Mouse (Mus musculus) retina, postnatal 1 day (tissue): ENCODE results near the gene Casc3.
"Not testable (repeated sequence)": the region's sequence is repeated elsewhere in the genome, so short reads cannot be mapped to it uniquely, and the experiment has no call there.

Source experiments
- DNase-seq: peaks from one replicate; pipeline ENCODE4 v3.0.0-alpha.2; 2012

Casc3 gene

DNA sequence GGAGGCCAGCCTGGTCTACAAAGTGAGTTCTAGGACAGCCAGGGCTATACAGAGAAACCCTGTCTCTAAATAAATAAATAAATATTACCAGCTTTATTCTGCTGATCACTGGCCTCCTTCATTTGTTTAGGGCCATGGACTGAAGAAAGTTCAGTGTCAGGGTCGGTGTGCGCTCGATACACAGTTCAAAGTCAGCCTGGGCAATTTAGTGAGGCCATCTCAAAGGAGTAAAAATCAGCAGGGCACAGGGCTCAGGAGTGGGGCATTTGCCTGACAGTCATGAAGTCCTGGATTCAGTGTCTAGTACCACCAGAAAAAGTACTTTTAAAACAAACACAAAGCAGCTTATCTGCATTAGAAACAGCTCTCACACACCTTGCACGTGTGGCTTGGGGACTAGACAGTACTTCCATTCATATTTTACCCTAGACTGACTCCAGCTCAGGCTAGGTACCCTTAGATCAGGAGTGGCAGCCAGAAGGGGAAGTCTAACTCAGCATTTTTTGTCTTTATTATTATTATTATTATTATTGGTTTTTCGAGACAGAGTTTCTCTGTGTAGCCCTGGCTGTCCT, 14.0 kb upstream of the Casc3 start:
- DNase-seq, result no peak

DNA sequence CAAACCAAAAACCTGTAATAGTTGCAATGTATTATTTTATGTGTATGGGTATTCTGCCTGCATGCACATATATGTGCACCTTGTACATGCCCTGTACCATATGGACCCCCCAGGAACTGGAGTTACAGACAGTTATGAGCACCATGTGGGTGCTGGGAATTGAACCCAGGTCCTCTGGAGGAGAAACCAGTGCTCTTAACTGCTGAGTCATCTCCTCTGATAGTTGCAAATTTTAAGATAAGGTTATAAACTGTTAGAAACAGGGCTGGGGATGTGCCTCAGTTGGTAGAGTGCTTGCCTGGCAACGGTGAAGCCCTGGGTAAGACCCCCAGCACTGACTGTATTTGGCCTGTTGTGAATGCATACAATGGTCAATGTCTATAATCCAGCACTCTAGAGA, 13.3 kb upstream of the Casc3 start:
- no peak for DNase-seq

GRCm38 (mm10) chr11:98792081-98792480, 12.6 kb upstream of the Casc3 start:
- DNase-seq, result no peak

- DNase-seq, result peak; percentile 75
These were observed 10.2 kb upstream of the Casc3 start for GRCm38 (mm10) chr11:98794469-98795014.

DNA sequence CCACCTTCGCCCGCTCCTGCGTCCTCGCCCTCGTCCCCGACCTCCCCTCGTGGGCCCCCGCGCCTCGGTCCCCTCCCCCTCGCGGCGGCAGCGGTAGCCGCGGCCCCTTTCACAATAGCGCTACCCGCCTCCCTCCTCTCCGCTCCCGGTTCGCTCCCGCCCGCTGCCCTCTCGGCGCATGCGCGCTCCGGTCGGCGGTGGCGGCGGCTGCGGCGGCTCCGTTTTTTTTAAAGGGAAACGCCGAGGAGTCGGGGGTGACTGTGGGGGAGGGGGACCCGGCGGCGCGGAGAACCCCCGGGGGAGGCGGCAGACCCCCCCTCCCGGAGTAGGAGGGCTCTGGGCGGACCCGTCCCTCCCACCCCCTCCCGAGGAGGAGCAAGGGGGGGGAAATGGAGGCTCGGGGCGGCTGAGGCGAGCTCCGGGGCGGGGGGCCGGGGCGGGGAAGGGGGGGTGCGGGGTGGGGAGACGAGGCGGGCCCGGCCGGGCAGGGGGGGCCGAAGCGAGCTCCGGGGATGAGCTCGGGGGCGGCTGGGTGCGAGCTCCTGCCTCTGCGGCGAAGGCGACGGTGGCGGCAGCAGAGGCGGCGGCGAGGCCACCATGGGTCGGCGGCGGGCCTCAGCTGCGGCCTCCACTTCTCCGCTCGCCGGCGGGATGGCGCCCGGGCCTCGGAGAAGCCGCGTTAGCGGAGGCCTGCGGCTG, 9.5 kb upstream of the Casc3 start, which contains the start of gene Msl1:
Msl1 (plus strand) TSS at position 502 of the 699 bp plus-strand sequence.
- peak; percentile 94 for DNase-seq

- peak; percentile 69 for DNase-seq
These were observed 8.8 kb upstream of the Casc3 start for GRCm38 (mm10) chr11:98795714-98796514.

DNA sequence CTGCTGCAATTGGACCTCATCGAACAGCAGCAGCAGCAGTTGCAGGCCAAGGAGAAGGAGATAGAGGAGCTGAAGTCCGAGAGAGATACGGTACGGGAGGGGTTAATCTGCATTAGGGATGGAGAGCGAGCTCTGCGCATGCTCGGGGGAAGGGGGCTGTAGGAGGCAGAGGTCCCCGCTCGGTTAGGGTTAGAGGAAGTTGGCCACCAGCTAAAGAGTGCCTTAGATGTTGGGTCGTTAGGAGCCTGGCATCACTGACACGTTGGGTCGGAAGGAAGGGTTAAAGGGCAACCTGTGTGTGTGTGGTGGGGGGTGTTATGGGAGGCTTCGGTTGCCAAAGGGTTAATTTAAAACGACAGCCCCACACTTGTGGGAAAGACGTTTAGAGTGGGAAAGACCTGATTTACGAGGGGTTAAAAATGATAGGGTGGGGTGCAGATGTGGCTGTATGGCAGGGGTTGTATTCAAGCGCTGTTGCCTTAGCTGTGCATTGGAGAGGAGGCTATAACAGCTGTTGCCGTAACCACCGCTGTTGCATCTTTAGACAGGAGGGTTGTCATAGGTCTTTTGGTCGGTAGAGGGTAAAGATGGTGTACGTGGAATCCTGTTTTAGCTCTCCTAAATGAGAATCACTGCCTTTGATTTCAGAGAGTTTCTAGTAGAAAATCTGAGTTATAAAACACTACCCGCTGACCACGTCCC, 8.0 kb upstream of the Casc3 start:
- DNase-seq, result peak; percentile 90

DNA sequence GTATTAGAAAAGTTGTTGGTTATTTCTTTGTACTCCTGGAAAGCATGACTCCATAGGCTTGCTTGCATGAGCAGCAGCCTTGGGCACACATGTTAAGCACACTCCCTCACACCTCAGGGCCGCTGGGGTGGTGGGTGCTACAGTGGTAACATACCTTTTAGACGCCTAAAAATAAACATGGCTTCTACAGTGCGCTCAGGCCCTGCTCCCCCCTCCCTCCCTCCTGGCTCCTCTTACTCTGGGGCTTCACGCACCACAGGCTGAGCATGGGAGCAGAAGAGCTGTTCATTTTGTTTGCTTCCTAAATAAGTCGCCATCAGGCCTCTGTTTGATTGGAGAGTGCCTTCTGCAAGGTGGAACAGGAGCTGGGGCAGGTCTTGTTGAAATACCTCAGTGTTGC, 7.4 kb upstream of the Casc3 start:
- DNase-seq, result no peak

DNA sequence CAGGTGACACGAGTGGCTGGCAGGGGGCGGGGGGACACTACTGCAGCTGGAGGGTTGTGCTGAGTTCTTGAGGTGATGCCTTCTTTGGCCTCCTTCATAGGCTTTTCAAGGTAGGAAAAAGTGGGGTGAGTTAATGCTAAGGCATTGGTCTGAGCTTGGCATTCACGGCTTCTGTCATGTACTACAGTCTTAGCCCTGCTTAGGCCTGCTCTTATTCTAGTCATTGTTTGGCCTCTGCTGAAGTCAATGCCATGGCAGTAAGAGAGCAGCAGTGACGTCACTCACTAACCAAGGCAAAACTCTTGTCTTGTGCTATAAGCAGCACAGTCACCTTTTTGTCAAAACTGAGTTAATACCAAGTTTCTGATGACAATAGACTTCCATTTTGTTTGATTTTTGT, 6.8 kb upstream of the Casc3 start:
- no peak for DNase-seq

DNA sequence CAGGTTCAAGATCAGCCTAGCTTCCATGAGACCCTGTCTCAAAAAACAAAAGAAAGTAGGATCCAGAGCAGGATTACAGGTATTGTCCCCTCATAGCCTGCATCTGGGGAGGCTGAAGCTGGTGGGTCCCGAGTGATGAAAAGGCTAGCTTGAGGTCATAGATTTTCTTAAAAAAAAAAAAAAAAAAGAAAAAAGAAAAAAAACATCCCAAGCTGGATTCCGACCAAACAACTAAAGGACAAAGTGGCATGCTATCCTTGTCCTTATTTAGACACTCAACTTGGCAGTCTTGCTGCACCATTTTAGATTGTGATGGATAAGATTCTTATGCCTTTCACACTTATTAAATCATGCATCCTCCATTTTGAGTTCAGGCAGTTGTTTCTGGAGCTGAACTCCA, 3.7 kb downstream of the Casc3 start:
- DNase-seq, result no peak

- DNase-seq, result peak; percentile 99
These were observed 5.0 kb downstream of the Casc3 start for GRCm38 (mm10) chr11:98809457-98810290.

- DNase-seq, result no peak
These were observed 6.0 kb downstream of the Casc3 start for GRCm38 (mm10) chr11:98810686-98811085.

- no peak for DNase-seq
These were observed 12.1 kb downstream of the Casc3 start for GRCm38 (mm10) chr11:98816706-98817239.

DNA sequence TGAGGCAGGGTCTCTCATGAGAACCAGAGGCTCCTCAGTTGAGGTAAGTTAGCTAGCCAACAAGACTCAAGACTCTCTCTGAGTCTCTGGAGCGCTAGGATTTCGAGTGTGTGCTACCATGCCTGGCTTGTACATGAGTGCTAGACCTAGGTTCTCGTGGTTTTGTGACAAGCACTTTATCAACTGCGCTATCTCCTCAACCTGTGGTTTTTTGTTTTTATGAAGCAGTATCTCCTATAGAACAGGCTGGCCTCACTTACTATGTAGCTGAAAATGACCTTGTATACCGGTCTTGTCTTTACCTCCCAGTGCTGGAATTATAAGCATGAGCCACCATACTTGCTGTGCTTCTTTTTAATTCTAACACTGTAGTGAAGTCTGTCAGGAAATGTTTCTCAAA, 16.3 kb downstream of the Casc3 start:
- no peak for DNase-seq

GRCm38 (mm10) chr11:98826071-98826470, 21.4 kb downstream of the Casc3 start:
- DNase-seq, result not testable (repeated sequence)

GRCm38 (mm10) chr11:98827877-98828276, 23.2 kb downstream of the Casc3 start:
- no peak for DNase-seq

GRCm38 (mm10) chr11:98829091-98829775, 24.5 kb downstream of the Casc3 start:
- peak; percentile 63 for DNase-seq

- DNase-seq, result no peak
These were observed 25.2 kb downstream of the Casc3 start for GRCm38 (mm10) chr11:98829875-98830274.

DNA sequence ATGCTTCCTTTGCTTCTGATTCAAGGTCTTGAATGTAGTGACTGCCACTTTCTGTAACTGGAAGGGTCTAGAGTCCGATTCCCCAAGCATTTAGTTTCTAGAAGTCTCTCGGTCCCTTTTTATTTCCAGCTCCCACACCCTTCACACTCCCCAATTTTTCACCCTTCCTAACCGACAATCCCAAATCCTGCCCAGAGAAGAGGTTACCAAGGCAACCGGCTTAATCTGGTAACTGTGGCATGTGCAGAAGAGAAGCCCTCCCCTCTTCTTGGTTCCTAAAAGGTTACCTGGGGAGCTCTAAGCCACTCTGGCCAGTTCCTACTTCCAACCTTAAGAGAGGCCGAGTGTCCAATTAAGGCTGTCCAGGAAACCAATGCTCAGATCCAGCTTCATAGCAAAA, 30.6 kb downstream of the Casc3 start:
- DNase-seq, result no peak

DNA sequence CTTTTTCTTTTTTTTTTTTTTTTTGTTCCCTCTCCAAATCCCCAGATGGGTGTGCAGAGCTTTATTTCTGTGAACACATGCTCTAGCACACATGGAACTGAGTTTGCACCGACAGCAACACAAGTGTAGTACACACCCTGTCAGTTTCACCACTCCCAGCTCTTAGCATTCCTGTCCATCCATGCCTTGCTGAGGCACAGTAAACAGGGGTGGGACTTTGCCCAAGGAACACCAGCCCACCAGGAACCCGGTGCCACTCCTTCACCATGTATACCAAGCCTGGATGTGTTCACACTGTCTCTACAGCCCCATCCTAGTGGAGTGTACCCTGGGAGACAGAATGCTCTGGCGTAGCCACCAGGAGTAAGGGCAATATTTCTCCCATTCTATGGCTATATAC, 31.0 kb downstream of the Casc3 start:
- DNase-seq, result no peak

DNA sequence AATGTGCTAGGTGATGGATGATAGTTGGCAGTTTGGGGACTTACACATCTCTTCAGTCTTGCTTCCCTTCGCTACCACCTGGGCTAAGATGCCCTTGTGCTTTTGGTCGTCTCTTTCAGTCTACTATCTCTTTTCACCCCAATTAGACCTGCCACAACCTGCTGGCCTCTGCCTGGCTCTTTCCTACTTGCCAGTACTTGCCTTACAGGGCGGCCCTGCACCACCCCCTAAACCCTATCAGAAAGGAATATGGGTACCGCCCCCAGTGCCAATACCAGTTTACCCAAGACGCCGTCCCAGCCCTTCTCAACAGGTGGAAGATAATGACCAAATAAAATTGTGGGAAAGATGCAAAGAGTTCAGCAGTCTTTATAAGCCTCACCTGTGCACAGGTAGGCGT, 31.4 kb downstream of the Casc3 start:
- DNase-seq, result no peak
